Mouse (Mus musculus) midbrain, postnatal 0 days (tissue): ENCODE results near the gene Fndc3a. TPM values are rescaled to one million over a fixed set of nuclear protein-coding genes. Genes with fewer than 3 reads are reported as not detected.

Source experiments
- ATAC-seq: fragments of 200-750 bp; cut with Nextera tagmentation; 2 replicates; pipeline ENCODE4 v1.8.0; 2017; ENCODE audit warnings: moderate number of reproducible peaks, mild to moderate bottlenecking, moderate TSS enrichment, moderate library complexity; ENCODE audit not compliant: low FRiP score
- DNase-seq: peaks from one replicate; pipeline ENCODE4 v3.0.0-alpha.2; 2015; ENCODE audit warnings: low spot score
- H3K27ac ChIP-seq: fragments of 300-500 bp; sonication (generic); 2 replicates; pipeline ENCODE4 v1.5.1; 2014; ENCODE audit warnings: low read depth, mild to moderate bottlenecking, low read length, mixed read lengths
- H3K27me3 ChIP-seq: fragments of 300-500 bp; sonication (generic); 2 replicates; pipeline ENCODE4 v1.6.1; 2014; ENCODE audit warnings: low read length, control low read depth, mixed read lengths; ENCODE audit not compliant: insufficient read depth
- H3K36me3 ChIP-seq: fragments of 300-500 bp; sonication (generic); 2 replicates; pipeline ENCODE4 v1.6.1; 2014; ENCODE audit warnings: low read length, control low read depth, mixed read lengths; ENCODE audit not compliant: insufficient read depth
- H3K4me1 ChIP-seq: fragments of 300-500 bp; sonication (generic); 2 replicates; pipeline ENCODE4 v1.6.1; 2014; ENCODE audit warnings: mild to moderate bottlenecking, control low read depth, antibody characterized with exemption, low read length, mixed read lengths; ENCODE audit not compliant: insufficient read depth
- H3K4me2 ChIP-seq: fragments of 300-500 bp; sonication (generic); 2 replicates; pipeline ENCODE4 v1.6.1; 2014; ENCODE audit warnings: low read depth, mild to moderate bottlenecking, low read length, mixed read lengths; ENCODE audit not compliant: poor library complexity, severe bottlenecking
- H3K4me3 ChIP-seq: fragments of 300-500 bp; sonication (generic); 2 replicates; pipeline ENCODE4 v1.5.1; 2014; ENCODE audit warnings: low read depth, mild to moderate bottlenecking, low read length, moderate library complexity
- H3K9ac ChIP-seq: fragments of 300-500 bp; sonication (generic); replicated peaks from 2 replicates; pipeline ENCODE4 v1.6.1; 2014; ENCODE audit warnings: mild to moderate bottlenecking, low read length, moderate library complexity, mixed read lengths; ENCODE audit not compliant: poor library complexity, severe bottlenecking
- H3K9me3 ChIP-seq: fragments of 300-500 bp; sonication (generic); 2 replicates; pipeline ENCODE4 v1.6.1; 2016; ENCODE audit warnings: low read length, control low read depth
- CTCF ChIP-seq: IDR thresholded peaks from 2 replicates; pipeline ENCODE4 v1.5.1; 2016; ENCODE audit warnings: antibody characterized with exemption, mild to moderate bottlenecking
- WGBS: fragments of 180-500 bp; shearing (Covaris S2); extraction: QIAGEN DNeasy Blood & Tissue Kit; methylation state at CpG from one replicate; pipeline ENCODE4 v1.1.7; 2014; 5-methylcytosine and 5-hydroxymethylcytosine counted together
- polyA plus RNA-seq: library from polyadenylated mRNA; unstranded; fragments of >200 nt; fragmentation: Nextera tagmentation; extraction: Ambion mirVana; gene quantifications from 2 replicates; pipeline ENCODE4 v1.2.1, GENCODE M21; 2015
- total RNA-seq: library from RNA; depleted of rRNA; stranded (reverse); fragments of >200 nt; gene quantifications from 2 replicates; pipeline ENCODE4 v1.2.3, GENCODE M21; 2014

Gene Fndc3a
- total and polyA plus RNA-seq, 2 experiments from 2014 or later: 46.6 to 50.3 TPM

DNA sequence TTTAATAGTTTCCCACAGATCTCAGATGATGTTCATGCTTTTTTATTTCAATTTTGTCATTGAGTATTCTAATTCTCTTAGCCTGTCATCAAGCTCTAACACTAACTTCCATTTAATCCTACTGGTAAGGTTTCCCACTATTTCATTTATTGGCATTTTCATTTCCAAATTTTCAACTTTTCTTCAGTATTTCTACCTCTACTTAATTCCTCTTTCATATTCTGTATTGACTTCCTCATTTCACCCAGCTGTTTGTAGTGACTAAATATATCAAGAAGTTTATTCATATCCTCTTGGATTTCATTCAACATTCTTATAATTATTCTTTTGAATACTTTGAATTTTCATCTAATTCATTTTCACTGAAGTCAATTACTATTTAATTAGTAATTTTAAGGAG lies 20.3 kb downstream of the Fndc3a start:
- H3K27ac ChIP-seq: no peak overlapping the region
- H3K4me3 ChIP-seq: no peak overlapping the region
- DNase-seq: no peak
- no peak for TF ChIP-seq CTCF
- no peaks in the 10 kb centered on the region for H3K27me3 ChIP-seq
- no peak overlapping the region for H3K4me2 ChIP-seq
- H3K9ac ChIP-seq: no peak overlapping the region
- no peaks in the 10 kb centered on the region for H3K9me3 ChIP-seq
- no peaks in the 10 kb centered on the region for H3K4me1 ChIP-seq
- ATAC-seq: no peak
- no peaks in the 10 kb centered on the region for H3K36me3 ChIP-seq

DNA sequence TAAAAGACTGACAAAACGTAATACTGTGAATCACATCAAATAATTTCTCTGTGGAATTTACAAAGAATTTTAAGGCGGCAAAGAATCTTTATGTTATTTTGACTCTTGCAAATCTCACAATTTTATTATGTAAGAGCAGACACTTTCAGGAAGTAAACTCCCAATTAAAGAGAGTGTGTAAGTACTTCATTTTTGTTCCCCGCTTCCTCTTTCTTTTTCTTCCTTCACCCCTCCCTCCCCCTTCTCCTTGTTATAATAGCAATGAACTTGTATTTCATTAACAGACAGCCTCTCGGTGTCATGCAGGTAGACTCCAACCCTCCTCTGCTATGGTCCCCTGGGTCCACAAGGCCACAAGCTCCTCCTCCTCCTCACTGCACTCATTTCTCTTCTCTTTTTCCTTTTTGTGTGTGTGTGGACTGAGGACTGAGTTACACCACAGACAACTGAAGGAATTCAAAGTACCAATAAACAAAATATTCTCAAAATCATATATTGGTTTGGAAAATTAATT lies 24.9 kb downstream of the Fndc3a start:
- H3K4me1 ChIP-seq: no peaks in the 10 kb centered on the region
- H3K9me3 ChIP-seq: no peaks in the 10 kb centered on the region
- ATAC-seq (no peak), DNase-seq (no peak)
- H3K27me3 ChIP-seq: no peaks in the 10 kb centered on the region
- H3K27ac ChIP-seq: no peak overlapping the region
- no peak for TF ChIP-seq CTCF
- no peak overlapping the region for H3K9ac ChIP-seq
- H3K36me3 ChIP-seq: no peaks in the 10 kb centered on the region
- WGBS: 93% methylated on average over 4 of the region's 4 CpGs
- no peak overlapping the region for H3K4me2 ChIP-seq
- H3K4me3 ChIP-seq: no peak overlapping the region

DNA sequence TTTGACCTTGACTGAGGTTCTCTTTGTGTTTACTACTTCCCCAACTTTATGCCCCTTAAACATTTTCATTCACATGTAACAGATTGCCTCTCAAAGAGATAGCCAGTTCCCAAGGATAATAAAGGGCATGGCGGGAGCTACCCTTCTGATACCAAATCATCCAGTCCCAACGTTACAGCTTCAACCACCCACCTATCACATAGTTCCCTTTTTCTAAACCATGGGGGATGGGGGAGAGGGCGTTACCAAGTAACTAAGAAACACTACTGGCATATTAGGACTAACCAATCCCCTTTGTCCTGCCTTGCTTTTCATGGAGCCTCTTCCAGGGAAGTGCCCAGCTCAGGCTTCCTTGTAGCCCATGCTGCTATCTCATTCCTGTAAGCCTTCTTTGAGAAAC lies 32.6 kb downstream of the Fndc3a start:
- no peak overlapping the region for H3K4me3 ChIP-seq
- H3K27ac ChIP-seq: no peak overlapping the region
- no peaks in the 10 kb centered on the region for H3K9me3 ChIP-seq
- ATAC-seq (no peak), DNase-seq (no peak)
- no peaks in the 10 kb centered on the region for H3K4me1 ChIP-seq
- 86% methylated on average over 3 of the region's 3 CpGs for WGBS
- no peaks in the 10 kb centered on the region for H3K27me3 ChIP-seq
- H3K9ac ChIP-seq: no peak overlapping the region
- H3K4me2 ChIP-seq: no peak overlapping the region
- no peak for TF ChIP-seq CTCF
- H3K36me3 ChIP-seq: no peaks in the 10 kb centered on the region

DNA sequence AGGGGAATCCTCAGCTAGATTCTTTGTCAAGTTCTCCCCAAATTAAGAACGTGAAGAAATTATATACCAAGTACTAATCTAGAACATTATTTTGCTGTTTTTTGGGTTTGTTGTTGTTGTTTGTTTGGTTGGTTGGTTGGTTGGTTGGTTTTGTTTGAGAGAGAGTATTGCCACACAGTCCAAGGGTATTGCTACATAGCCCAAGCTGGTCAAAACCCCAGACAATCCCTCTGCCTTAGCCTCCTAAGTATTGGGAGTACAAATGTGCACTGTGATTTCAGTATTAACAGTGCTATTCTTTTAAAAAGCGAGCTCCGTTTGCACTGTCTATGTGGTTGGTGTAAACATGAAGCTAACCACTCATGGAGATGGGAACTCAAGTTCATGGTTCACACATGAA lies 37.9 kb downstream of the Fndc3a start:
- Histone ChIP-seq H3K4me1 (no peaks in the 10 kb centered on the region), H3K27ac (no peak overlapping the region), H3K27me3 (no peaks in the 10 kb centered on the region), H3K4me3 (no peak overlapping the region), H3K36me3 (no peaks in the 10 kb centered on the region), H3K9me3 (no peaks in the 10 kb centered on the region), H3K9ac (no peak overlapping the region), H3K4me2 (no peak overlapping the region)
- 99% methylated on average over 3 of the region's 3 CpGs for WGBS
- TF ChIP-seq CTCF: no peak
- ATAC-seq (no peak), DNase-seq (no peak)

DNA sequence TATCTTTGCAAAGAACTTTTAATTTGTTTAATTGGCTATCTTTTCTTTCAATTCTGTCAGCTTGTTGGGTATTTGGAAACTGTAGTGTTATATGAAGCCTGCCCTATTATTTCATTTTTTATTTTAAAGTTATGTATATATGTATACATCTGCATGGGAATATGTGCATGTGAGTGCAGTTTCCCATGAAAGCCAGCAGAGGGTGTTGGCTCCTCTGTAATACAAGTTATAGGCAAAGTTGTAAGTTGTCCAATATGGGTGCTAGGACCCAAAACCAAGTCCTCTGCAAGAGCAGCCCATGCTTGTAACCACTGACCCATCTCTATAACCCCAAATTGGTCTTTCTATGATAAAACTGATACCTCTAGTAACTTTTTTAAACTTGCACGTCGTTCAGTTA lies 38.8 kb downstream of the Fndc3a start:
- DNase-seq: no peak
- Histone ChIP-seq H3K4me2 (no peak overlapping the region), H3K36me3 (no peaks in the 10 kb centered on the region), H3K4me1 (no peaks in the 10 kb centered on the region), H3K9me3 (no peaks in the 10 kb centered on the region), H3K27ac (no peak overlapping the region), H3K27me3 (no peaks in the 10 kb centered on the region), H3K4me3 (no peak overlapping the region), H3K9ac (no peak overlapping the region)
- 98% methylated on average over 2 of the region's 2 CpGs for WGBS
- ATAC-seq: no peak
- peak; percentile 33 for TF ChIP-seq CTCF

DNA sequence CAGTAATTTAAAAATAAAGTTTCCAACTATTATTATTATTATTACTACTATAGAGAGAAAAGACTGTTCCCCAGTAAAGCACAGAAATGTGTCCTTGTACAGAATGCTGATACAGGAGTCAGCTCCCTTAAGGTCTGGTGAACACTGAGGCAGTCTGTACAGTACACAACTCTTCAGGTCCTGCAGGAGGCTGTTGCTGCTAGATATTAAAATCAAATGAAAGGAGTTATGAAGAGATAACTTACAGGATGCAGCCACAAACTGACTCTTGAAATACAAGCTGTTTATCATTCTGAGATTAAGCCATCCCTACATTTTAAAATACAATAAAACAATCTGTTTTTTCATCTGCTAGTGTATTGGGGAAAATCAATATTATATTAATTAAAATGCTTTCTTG lies 60.5 kb downstream of the Fndc3a start:
- Histone ChIP-seq H3K4me1 (no peaks in the 10 kb centered on the region), H3K4me2 (no peak overlapping the region), H3K9ac (no peak overlapping the region), H3K27me3 (no peaks in the 10 kb centered on the region), H3K9me3 (no peaks in the 10 kb centered on the region), H3K27ac (no peak overlapping the region), H3K36me3 (0 out of 2 replicates have a peak, but pooled peaks cover 4% of the 10 kb centered on the region), H3K4me3 (no peak overlapping the region)
- ATAC-seq: no peak
- TF ChIP-seq CTCF: no peak
- DNase-seq: no peak
